Mouse (Mus musculus) heart, adult 2 months (tissue): Measurements from ENCODE around the gene H3f3b. TPM values are rescaled to one million over a fixed set of nuclear protein-coding genes. Genes with fewer than 3 reads are reported as not detected.
"Not testable (repeated sequence)": the region's sequence is repeated elsewhere in the genome, so short reads cannot be mapped to it uniquely, and the experiment has no call there.

Experiments used
- DNase-seq, 2 experiments: peaks; one replicate each; pipeline ENCODE4 v3.0.0; 2021
- H3K27ac ChIP-seq: fragments of 200-600 bp; 2 replicates; pipeline ENCODE4 v1.8.1; 2022
- H3K27me3 ChIP-seq: fragments of 200-500 bp; 2 replicates; pipeline ENCODE4 v1.6.1; 2012; ENCODE audit warnings: mild to moderate bottlenecking, low read length, inconsistent platforms, mixed read lengths; ENCODE audit not compliant: control insufficient read depth, insufficient read depth
- H3K36me3 ChIP-seq: fragments of 200-500 bp; 2 replicates; pipeline ENCODE4 v1.6.1; 2012; ENCODE audit warnings: low read length, inconsistent platforms; ENCODE audit not compliant: control insufficient read depth, insufficient read depth
- H3K4me1 ChIP-seq: fragments of 200-500 bp; 2 replicates; pipeline ENCODE4 v1.6.1; 2011; ENCODE audit warnings: low read length; ENCODE audit not compliant: control insufficient read depth, insufficient read depth
- H3K4me3 ChIP-seq: fragments of 200-600 bp; 2 replicates; pipeline ENCODE4 v1.8.1; 2022
- H3K79me2 ChIP-seq: fragments of 200-500 bp; replicated peaks from 2 replicates; pipeline ENCODE4 v1.6.1; 2012; ENCODE audit warnings: mild to moderate bottlenecking, inconsistent platforms, low read length, moderate library complexity, mixed read lengths; ENCODE audit not compliant: control insufficient read depth, insufficient read depth
- H3K9ac ChIP-seq: fragments of 200-500 bp; 2 replicates; pipeline ENCODE4 v1.6.1; 2012; ENCODE audit warnings: low read depth, mild to moderate bottlenecking, control low read depth, inconsistent platforms, low read length, mixed read lengths
- CTCF ChIP-seq: fragments of 200-600 bp; IDR thresholded peaks from 2 replicates; pipeline ENCODE4 v1.8.1; 2022; ENCODE audit warnings: antibody characterized with exemption, mild to moderate bottlenecking, moderate library complexity
- EP300 ChIP-seq: fragments of 200-500 bp; IDR thresholded peaks from 2 replicates; pipeline ENCODE4 v1.6.1; 2011; ENCODE audit warnings: low read depth, low read length, control low read depth; ENCODE audit not compliant: insufficient read depth
- POLR2A ChIP-seq: fragments of 200-500 bp; IDR thresholded peaks from 2 replicates; pipeline ENCODE4 v1.6.1; 2011; ENCODE audit warnings: mild to moderate bottlenecking, low read depth, low read length, control low read depth; ENCODE audit not compliant: insufficient read depth
- WGBS: fragments of 180-500 bp; shearing (Covaris S2); methylation state at CpG from one replicate; pipeline ENCODE4 v1.1.7; 2018; 5-methylcytosine and 5-hydroxymethylcytosine counted together
- intact Hi-C: fragments of 180-260 bp; cut with DNase I; formaldehyde crosslinking; loops from one replicate; pipeline ENCODE4 v1.15.1; 2025
- polyA plus RNA-seq: library from polyadenylated mRNA; depleted of rRNA; stranded (reverse); fragments of >200 nt; gene quantifications from 2 replicates; pipeline ENCODE4 v1.2.3, GENCODE M21; 2012
- total RNA-seq, 2 experiments: library from RNA; stranded (reverse); gene quantifications; 2 replicates each; pipeline ENCODE4 v1.2.3; 2021

The H3f3b gene
- total and polyA plus RNA-seq, 3 experiments: 67.5 to 128 (median 105) TPM

DNA sequence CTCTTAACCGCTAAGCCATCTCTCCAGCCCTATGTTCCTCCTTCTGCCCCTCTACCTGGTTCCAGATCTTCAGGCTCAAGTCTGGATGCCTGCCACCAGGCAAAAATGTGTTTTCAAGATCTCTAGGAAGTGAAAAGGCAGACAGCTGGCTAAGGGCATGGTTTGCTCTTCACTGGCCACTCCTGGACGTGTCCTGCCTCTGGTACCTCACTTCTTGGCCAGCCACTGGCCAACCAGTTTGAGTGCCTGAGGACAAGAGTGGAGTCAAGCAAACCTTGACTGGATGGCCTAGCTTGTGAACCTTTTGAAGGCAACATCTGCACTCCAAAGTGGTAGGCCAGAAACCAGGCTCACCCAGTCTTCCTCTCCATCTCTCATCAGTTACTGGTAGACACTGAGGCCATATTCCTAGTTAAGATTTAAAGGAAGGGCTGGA, 7.8 kb downstream of the H3f3b start:
- no peak overlapping the region for H3K27ac ChIP-seq
- no peak for DNase-seq
- no peak overlapping the region for H3K9ac ChIP-seq
- H3K4me3 ChIP-seq: no peak overlapping the region
- intact Hi-C loops: loop anchor here (5.0 kb wide), 1 partner anchor 83 kb away; no protein-coding TSS in a partner anchor
- WGBS: 78% methylated on average over 2 of the region's 2 CpGs
- no peaks in the 10 kb centered on the region for H3K27me3 ChIP-seq
- TF ChIP-seq POLR2A (peak; percentile 46; the same call in 1 of the 2 replicates), CTCF (no peak)
- H3K79me2 ChIP-seq: no peaks in the 10 kb centered on the region
- H3K4me1 ChIP-seq: peaks cover 2% of the 10 kb centered on the region
- peaks cover 15% of the 10 kb centered on the region for H3K36me3 ChIP-seq

DNA sequence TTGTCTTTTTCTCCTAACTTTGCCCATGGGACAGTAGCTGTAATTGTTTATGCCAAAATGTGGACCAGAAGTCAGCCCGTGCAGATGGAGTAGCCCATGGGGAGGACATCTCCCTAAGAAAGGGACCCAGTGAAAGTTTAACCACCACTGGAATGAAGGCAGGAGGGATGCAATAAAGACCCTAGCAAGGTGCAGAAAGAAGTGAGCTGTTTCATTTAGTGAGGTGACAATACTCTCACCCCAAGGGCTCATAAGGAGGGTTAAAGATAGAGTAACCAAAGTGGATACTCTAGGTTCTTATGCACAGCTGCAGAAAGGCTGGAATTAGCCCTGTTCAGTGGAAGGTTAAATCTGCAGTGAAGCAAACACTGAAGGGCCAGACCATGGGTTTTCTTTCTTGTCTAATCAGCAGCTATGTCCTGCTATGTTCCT, 8.4 kb downstream of the H3f3b start:
- H3K4me1 ChIP-seq: peaks cover 2% of the 10 kb centered on the region
- no peak for DNase-seq
- no peak overlapping the region for H3K27ac ChIP-seq
- no peak for TF ChIP-seq EP300
- no peak for TF ChIP-seq CTCF
- no peak for TF ChIP-seq POLR2A
- no peaks in the 10 kb centered on the region for H3K27me3 ChIP-seq
- 39% methylated on average over 1 of the region's 1 CpGs for WGBS
- H3K79me2 ChIP-seq: no peaks in the 10 kb centered on the region
- H3K36me3 ChIP-seq: peaks cover 15% of the 10 kb centered on the region
- intact Hi-C loops: loop anchor here (5.0 kb wide), 1 partner anchor 82 kb away; no protein-coding TSS in a partner anchor
- no peak overlapping the region for H3K4me3 ChIP-seq
- H3K9ac ChIP-seq: no peak overlapping the region

DNA sequence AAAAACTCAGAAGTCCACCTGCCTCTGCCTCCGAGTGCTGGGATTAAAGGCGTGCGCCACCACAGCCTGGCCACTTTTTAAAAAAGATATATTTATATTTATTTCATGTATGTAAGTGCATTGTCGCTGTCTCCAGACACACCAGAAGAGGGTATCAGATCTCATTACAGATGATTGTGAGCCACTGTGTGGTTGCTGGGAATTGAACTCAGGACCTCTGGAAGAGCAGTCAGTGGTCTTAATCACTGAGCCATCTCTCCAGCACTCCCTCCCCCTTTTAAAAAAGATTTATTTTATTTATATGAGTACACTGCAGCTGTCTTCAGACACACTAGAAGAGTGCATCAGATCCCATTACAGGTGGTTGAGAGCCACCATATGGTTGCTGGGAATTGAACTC, 8.9 kb downstream of the H3f3b start:
- H3K4me3 ChIP-seq, H3K9ac ChIP-seq, DNase-seq, H3K4me1 ChIP-seq, H3K79me2 ChIP-seq, H3K27ac ChIP-seq, H3K27me3 ChIP-seq: not testable (repeated sequence)
- intact Hi-C loops: loop anchor here (5.0 kb wide), 1 partner anchor 82 kb away; no protein-coding TSS in a partner anchor
- WGBS: 91% methylated on average over 4 of the region's 4 CpGs
- H3K36me3 ChIP-seq: peaks cover 15% of the 10 kb centered on the region

DNA sequence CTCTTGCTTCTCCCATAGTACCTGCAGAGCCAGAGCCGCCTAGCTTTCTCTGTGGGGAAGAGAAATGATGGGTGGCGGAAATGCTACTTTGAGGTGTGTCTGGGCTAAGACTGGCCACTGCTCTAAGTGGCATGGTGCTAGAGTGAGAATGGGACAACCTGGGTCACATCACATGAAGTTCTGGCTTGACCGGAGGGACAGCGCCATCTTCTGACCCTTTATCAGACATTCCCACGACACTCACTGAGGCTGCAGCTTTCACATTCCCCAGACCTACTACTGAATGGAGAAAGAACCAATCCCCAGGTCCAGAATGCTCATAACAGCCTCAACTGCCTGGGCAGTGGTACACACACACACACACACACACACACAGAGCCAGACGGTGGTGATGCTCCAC, 9.7 kb downstream of the H3f3b start:
- H3K36me3 ChIP-seq: peaks cover 15% of the 10 kb centered on the region
- no peaks in the 10 kb centered on the region for H3K79me2 ChIP-seq
- no peak for TF ChIP-seq POLR2A
- peak; percentile 65 for TF ChIP-seq CTCF
- TF ChIP-seq EP300: peak; percentile 69; the same call in 1 of the 2 replicates
- H3K4me3 ChIP-seq: no peak overlapping the region
- WGBS: 39% methylated on average over 6 of the region's 6 CpGs
- no peak overlapping the region for H3K27ac ChIP-seq
- H3K27me3 ChIP-seq: no peaks in the 10 kb centered on the region
- intact Hi-C loops: loop anchor here (5.0 kb wide), 1 partner anchor 81 kb away; no protein-coding TSS in a partner anchor
- peaks cover 2% of the 10 kb centered on the region for H3K4me1 ChIP-seq
- no peak overlapping the region for H3K9ac ChIP-seq
- DNase-seq: no peak

DNA sequence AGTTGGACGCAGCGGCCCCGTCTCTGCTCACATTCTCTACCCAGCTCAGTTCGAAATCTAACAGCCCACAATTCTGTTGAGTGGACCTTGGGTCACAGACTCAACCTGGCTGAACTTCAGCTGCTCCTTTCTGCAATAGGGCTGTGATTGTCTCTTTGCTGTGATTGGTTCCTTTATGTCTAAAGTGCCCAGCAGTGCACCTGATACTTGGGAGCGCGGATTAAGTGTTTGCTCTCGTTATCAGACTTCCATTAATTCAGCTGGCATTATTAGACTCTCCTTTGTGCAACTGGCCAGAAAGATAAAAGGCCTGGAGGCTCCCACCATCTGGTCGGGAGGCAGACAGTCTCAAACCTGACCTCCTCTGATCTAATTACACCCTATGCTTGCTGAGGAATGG, 12.9 kb downstream of the H3f3b start:
- no peak for TF ChIP-seq POLR2A
- no peak for TF ChIP-seq CTCF
- no peak for TF ChIP-seq EP300
- Histone ChIP-seq H3K9ac (no peak overlapping the region), H3K27ac (no peak overlapping the region), H3K27me3 (no peaks in the 10 kb centered on the region), H3K36me3 (no peaks in the 10 kb centered on the region), H3K4me3 (no peak overlapping the region), H3K4me1 (peaks cover 3% of the 10 kb centered on the region; the same call in 1 of the 2 replicates), H3K79me2 (no peaks in the 10 kb centered on the region)
- 67% methylated on average over 8 of the region's 8 CpGs for WGBS
- DNase-seq: no peak
- intact Hi-C loops: loop anchor here (5.0 kb wide), 1 partner anchor 78 kb away; no protein-coding TSS in a partner anchor

DNA sequence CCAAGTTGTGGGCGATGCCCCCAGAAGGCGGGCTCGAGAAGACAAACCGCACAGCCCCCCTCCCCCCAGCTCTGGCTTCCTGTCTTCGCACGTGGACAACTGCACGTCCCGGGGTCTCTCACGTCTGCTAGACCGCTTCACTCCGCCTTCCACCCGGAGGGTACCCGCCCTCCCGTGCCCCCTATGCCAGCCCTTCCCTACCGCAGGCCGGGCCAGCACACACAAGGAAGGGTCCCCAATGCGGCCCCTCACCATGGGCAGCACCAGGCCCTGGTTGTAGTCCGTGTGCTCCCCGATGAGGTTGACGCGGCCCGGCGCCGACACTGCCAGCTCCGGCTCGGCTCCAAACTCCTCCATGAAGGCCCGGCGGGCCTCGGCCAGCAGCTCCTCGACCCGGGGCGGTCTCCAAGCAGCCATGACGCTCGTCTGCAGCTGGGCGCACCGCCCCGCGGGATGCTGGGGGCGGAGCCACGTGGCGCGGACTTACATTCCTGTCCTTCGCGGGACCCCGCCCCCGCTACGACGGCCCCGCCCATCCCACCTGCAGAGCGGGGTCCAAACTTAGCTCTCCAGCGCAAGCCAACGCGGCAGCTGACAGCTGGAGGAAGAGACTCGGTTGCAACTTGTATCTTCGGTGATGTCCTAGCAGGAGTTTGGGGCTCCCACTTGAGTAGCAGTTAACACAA, 15.4 kb downstream of the H3f3b start, which contains the start of gene Galk1:
TSS of gene Galk1 (minus strand) at position 458 of the 686 bp plus-strand sequence.
- Histone ChIP-seq H3K9ac (peak within 1 kb of the TSS; percentile 59), H3K4me1 (peaks cover 3% of the 10 kb centered on the region; the same call in 1 of the 2 replicates), H3K79me2 (no peaks in the 10 kb centered on the region), H3K27me3 (no peaks in the 10 kb centered on the region), H3K27ac (peak within 1 kb of the TSS; percentile 77), H3K36me3 (no peaks in the 10 kb centered on the region), H3K4me3 (peak within 1 kb of the TSS; percentile 66)
- WGBS: 2% methylated on average over 55 of the region's 55 CpGs
- intact Hi-C loops: no loop called here
- TF ChIP-seq POLR2A (peak; percentile 40; the same call in 1 of the 2 replicates), CTCF (no peak)
- DNase-seq: peak; percentile 90 to 93
